Mouse (Mus musculus) hindbrain, embryonic 14.5 days (tissue): Measurements from ENCODE around the gene Srpk3. TPM values are rescaled to one million over a fixed set of nuclear protein-coding genes. Genes with fewer than 3 reads are reported as not detected.

Experiments used
- ATAC-seq: fragments of 200-750 bp; cut with Nextera tagmentation; 2 replicates; pipeline ENCODE4 v1.8.0; 2017; ENCODE audit warnings: moderate number of reproducible peaks, mild to moderate bottlenecking, moderate TSS enrichment, moderate library complexity; ENCODE audit not compliant: low FRiP score
- DNase-seq: peaks from one replicate; pipeline ENCODE4 v3.0.0-alpha.2; 2015; ENCODE audit warnings: low spot score
- H3K27ac ChIP-seq: fragments of 300-500 bp; sonication (generic); 2 replicates; pipeline ENCODE4 v1.5.1; 2014; ENCODE audit warnings: mild to moderate bottlenecking, moderate library complexity
- H3K27me3 ChIP-seq: fragments of 300-500 bp; sonication (generic); 2 replicates; pipeline ENCODE4 v1.6.1; 2014; ENCODE audit warnings: mild to moderate bottlenecking, low read length, mixed read lengths; ENCODE audit not compliant: control insufficient read depth, insufficient read depth
- H3K36me3 ChIP-seq: fragments of 300-500 bp; sonication (generic); replicated peaks from 2 replicates; pipeline ENCODE4 v1.6.1; 2014; ENCODE audit not compliant: control insufficient read depth, insufficient read depth
- H3K4me1 ChIP-seq: fragments of 300-500 bp; sonication (generic); replicated peaks from 2 replicates; pipeline ENCODE4 v1.6.1; 2014; ENCODE audit warnings: antibody characterized with exemption, low read length, mixed read lengths; ENCODE audit not compliant: control insufficient read depth, insufficient read depth
- H3K4me2 ChIP-seq: fragments of 300-500 bp; sonication (generic); replicated peaks from 2 replicates; pipeline ENCODE4 v1.6.1; 2014; ENCODE audit warnings: mild to moderate bottlenecking, moderate library complexity
- H3K4me3 ChIP-seq: fragments of 300-500 bp; sonication (generic); replicated peaks from 2 replicates; pipeline ENCODE4 v1.5.1; 2014; ENCODE audit warnings: mild to moderate bottlenecking, low read length
- H3K9ac ChIP-seq: fragments of 300-500 bp; sonication (generic); 2 replicates; pipeline ENCODE4 v1.6.1; 2014
- H3K9me3 ChIP-seq: fragments of 300-500 bp; sonication (generic); 2 replicates; pipeline ENCODE4 v1.6.1; 2016; ENCODE audit warnings: low read length; ENCODE audit not compliant: control insufficient read depth
- WGBS: fragments of 180-500 bp; shearing (Covaris S2); extraction: QIAGEN DNeasy Blood & Tissue Kit; methylation state at CpG from one replicate; pipeline ENCODE4 v1.1.7; 2014; 5-methylcytosine and 5-hydroxymethylcytosine counted together
- polyA plus RNA-seq: library from polyadenylated mRNA; unstranded; fragments of >200 nt; fragmentation: Nextera tagmentation; extraction: Ambion mirVana; gene quantifications from 2 replicates; pipeline ENCODE4 v1.2.1, GENCODE M21; 2014

Gene Srpk3
- polyA plus RNA-seq, 1 experiment from 2014 or later = 1.8 TPM

- H3K27me3 ChIP-seq = no peaks in the 10 kb centered on the region; the same call in 1 of the 2 replicates
- no peak overlapping the region for H3K9ac ChIP-seq
- no peak for ATAC-seq
- WGBS = 83% methylated on average over 13 of the region's 13 CpGs
- no peak for DNase-seq
- no peak overlapping the region for H3K4me3 ChIP-seq
- H3K9me3 ChIP-seq = no peaks in the 10 kb centered on the region
- no peaks in the 10 kb centered on the region for H3K4me1 ChIP-seq
- no peaks in the 10 kb centered on the region for H3K36me3 ChIP-seq
- no peak overlapping the region for H3K4me2 ChIP-seq
- no peak overlapping the region for H3K27ac ChIP-seq
These were observed 15.5 kb upstream of the Srpk3 start for GRCm38 (mm10) chrX:73758611-73759290.

GRCm38 (mm10) chrX:73765311-73765710, 8.9 kb upstream of the Srpk3 start:
- Histone ChIP-seq H3K27me3 (no peaks in the 10 kb centered on the region), H3K9ac (no peak overlapping the region), H3K36me3 (no peaks in the 10 kb centered on the region), H3K4me2 (no peak overlapping the region), H3K9me3 (no peaks in the 10 kb centered on the region), H3K4me3 (no peak overlapping the region), H3K27ac (no peak overlapping the region), H3K4me1 (no peaks in the 10 kb centered on the region)
- DNase-seq (no peak), ATAC-seq (no peak)
- WGBS = 79% methylated on average over 1 of the region's 1 CpGs

GRCm38 (mm10) chrX:73767267-73767666, 6.9 kb upstream of the Srpk3 start:
- Histone ChIP-seq H3K4me2 (no peak overlapping the region), H3K9ac (no peak overlapping the region), H3K4me1 (no peaks in the 10 kb centered on the region), H3K4me3 (no peak overlapping the region), H3K27ac (no peak overlapping the region), H3K36me3 (no peaks in the 10 kb centered on the region), H3K9me3 (no peaks in the 10 kb centered on the region), H3K27me3 (no peaks in the 10 kb centered on the region)
- ATAC-seq = no peak
- no peak for DNase-seq
- 63% methylated on average over 9 of the region's 9 CpGs for WGBS

- Histone ChIP-seq H3K9ac (no peak overlapping the region), H3K27ac (no peak overlapping the region), H3K27me3 (no peaks in the 10 kb centered on the region), H3K36me3 (peaks cover 29% of the 10 kb centered on the region), H3K4me2 (no peak overlapping the region), H3K9me3 (no peaks in the 10 kb centered on the region), H3K4me1 (no peaks in the 10 kb centered on the region), H3K4me3 (no peak overlapping the region)
- WGBS = 73% methylated on average over 10 of the region's 10 CpGs
- DNase-seq = no peak
- no peak; the same call in 1 of the 2 replicates for ATAC-seq
These were observed 738 bp downstream of the Srpk3 start for GRCm38 (mm10) chrX:73774802-73775483.

GRCm38 (mm10) chrX:73782227-73782626, 8.0 kb downstream of the Srpk3 start:
- Histone ChIP-seq H3K4me1 (peaks cover 13% of the 10 kb centered on the region), H3K27me3 (no peaks in the 10 kb centered on the region), H3K4me3 (no peak overlapping the region), H3K9ac (no peak overlapping the region), H3K4me2 (no peak overlapping the region), H3K9me3 (no peaks in the 10 kb centered on the region), H3K27ac (no peak overlapping the region), H3K36me3 (peaks cover 46% of the 10 kb centered on the region)
- 92% methylated on average over 3 of the region's 3 CpGs for WGBS
- no peak for DNase-seq
- ATAC-seq = no peak

- no peaks in the 10 kb centered on the region for H3K27me3 ChIP-seq
- H3K4me1 ChIP-seq = peaks cover 23% of the 10 kb centered on the region
- H3K4me2 ChIP-seq = peak overlapping the region; percentile 68
- H3K36me3 ChIP-seq = peaks cover 25% of the 10 kb centered on the region
- H3K9ac ChIP-seq = peak overlapping the region; percentile 67
- ATAC-seq = no peak
- DNase-seq = no peak
- H3K4me3 ChIP-seq = peak overlapping the region; percentile 52
- peak overlapping the region; percentile 86 for H3K27ac ChIP-seq
- H3K9me3 ChIP-seq = no peaks in the 10 kb centered on the region
These were observed 11.5 kb downstream of the Srpk3 start for GRCm38 (mm10) chrX:73785666-73786065.

- peak within 1 kb of the TSS; percentile 52 for H3K4me3 ChIP-seq
- peak within 1 kb of the TSS; percentile 71 for H3K9ac ChIP-seq
- no peaks in the 10 kb centered on the region for H3K9me3 ChIP-seq
- DNase-seq = peak; percentile 96
- 23% methylated on average over 50 of the region's 52 CpGs for WGBS
- ATAC-seq = peak; percentile 97
- H3K36me3 ChIP-seq = peaks cover 17% of the 10 kb centered on the region
- H3K27ac ChIP-seq = peak within 1 kb of the TSS; percentile 86
- peaks cover 23% of the 10 kb centered on the region for H3K4me1 ChIP-seq
- H3K4me2 ChIP-seq = peak within 1 kb of the TSS; percentile 68
- no peaks in the 10 kb centered on the region for H3K27me3 ChIP-seq
These were observed 12.4 kb downstream of the Srpk3 start, which contains the start of the genes Idh3g and Ssr4 for GRCm38 (mm10) chrX:73786364-73787224. Gene Idh3g (minus strand): TSS chrX:73786897. Gene Ssr4 (plus strand): TSS chrX:73787028.

GRCm38 (mm10) chrX:73787225-73787558, 13.0 kb downstream of the Srpk3 start:
- H3K9me3 ChIP-seq = no peaks in the 10 kb centered on the region
- 24% methylated on average over 22 of the region's 22 CpGs for WGBS
- H3K4me3 ChIP-seq = peak overlapping the region; percentile 52
- DNase-seq = no peak
- peak overlapping the region; percentile 57 for H3K4me2 ChIP-seq
- peaks cover 11% of the 10 kb centered on the region for H3K36me3 ChIP-seq
- H3K27me3 ChIP-seq = no peaks in the 10 kb centered on the region
- H3K27ac ChIP-seq = peak overlapping the region; percentile 83
- peak overlapping the region; percentile 71 for H3K9ac ChIP-seq
- peak; percentile 52 for ATAC-seq
- H3K4me1 ChIP-seq = peaks cover 23% of the 10 kb centered on the region

- ATAC-seq (no peak), DNase-seq (no peak)
- Histone ChIP-seq H3K4me2 (peak overlapping the region; percentile 57), H3K27me3 (no peaks in the 10 kb centered on the region), H3K4me3 (no peak overlapping the region), H3K4me1 (peaks cover 23% of the 10 kb centered on the region), H3K9ac (no peak overlapping the region), H3K9me3 (no peaks in the 10 kb centered on the region), H3K27ac (no peak overlapping the region), H3K36me3 (peaks cover 11% of the 10 kb centered on the region)
- WGBS = 96% methylated on average over 1 of the region's 1 CpGs
These were observed 14.3 kb downstream of the Srpk3 start for GRCm38 (mm10) chrX:73788501-73788900.
